20 mouse cellular contexts compared by ENCODE assay signal in genomic region chr6:52200751-52201250, GRCm38 (mm10). TPM values are rescaled to one million over a fixed set of nuclear protein-coding genes. Genes with fewer than 3 reads are reported as not detected.
DNase-seq lines count a peak whose midpoint lies in the region; ATAC-seq and TF ChIP-seq lines count a peak whose summit lies in the region.
"Had no signal": no experiment of that assay in that cellular context is flagged by ENCODE, and none has a peak within 500 bp of the region (broad histone marks: within the 10 kb centered on the region; RNA-seq: fewer than 3 reads in every experiment).

No protein-coding gene starts in this region.

- no peak for ATAC-seq in lung, embryonic 14.5 days (ENCODE audit: insufficient read depth)
- ATAC-seq in hindbrain, embryonic 14.5 days (ENCODE audit: low FRiP score) = no peak
- ATAC-seq in intestine, embryonic 16.5 days = peak; percentile 33
- no peak for ATAC-seq in neural tube, embryonic 15.5 days (ENCODE audit: low FRiP score)
- ATAC-seq: forebrain, embryonic 14.5 days; Patski had no signal

- H3K27ac ChIP-seq in lung, embryonic 14.5 days (ENCODE audit: low read depth) = peak overlapping the region; percentile 97
- peak overlapping the region; percentile 95 for H3K27ac ChIP-seq in hindbrain, embryonic 14.5 days
- H3K27ac ChIP-seq in intestine, embryonic 16.5 days (ENCODE audit: low read length) = peak overlapping the region; percentile 64
- H3K27ac ChIP-seq in neural tube, embryonic 15.5 days (replicated peaks) = peak overlapping the region; percentile 76
- H3K27ac ChIP-seq: embryonic facial prominence, embryonic 12.5 days; liver, embryonic 13.5 days had no signal

- peak overlapping the region; percentile 90 for H3K4me3 ChIP-seq in lung, embryonic 14.5 days (ENCODE audit: low read depth, low read length)
- peak overlapping the region; percentile 50 for H3K4me3 ChIP-seq in hindbrain, embryonic 14.5 days (replicated peaks; ENCODE audit: low read length)
- H3K4me3 ChIP-seq in intestine, embryonic 16.5 days (ENCODE audit: low read length) = peak overlapping the region; percentile 34
- H3K4me3 ChIP-seq in neural tube, embryonic 15.5 days (replicated peaks) = 0 out of 2 replicates have a peak overlapping the region, but pooled peaks have one; percentile 3
- H3K4me3 ChIP-seq: embryonic facial prominence, embryonic 12.5 days; liver, embryonic 13.5 days had no signal

- H3K4me1 ChIP-seq in lung, embryonic 14.5 days (ENCODE audit: insufficient read depth) = peaks cover 6% of the 10 kb centered on the region; the same call in 1 of the 2 replicates
- no peaks in the 10 kb centered on the region for H3K4me1 ChIP-seq in hindbrain, embryonic 14.5 days (replicated peaks; ENCODE audit: control insufficient read depth, insufficient read depth, low read length)
- peaks cover 23% of the 10 kb centered on the region for H3K4me1 ChIP-seq in intestine, embryonic 16.5 days (ENCODE audit: control insufficient read depth, insufficient read depth, low read length)
- H3K4me1 ChIP-seq in neural tube, embryonic 15.5 days = peaks cover 84% of the 10 kb centered on the region

- peaks cover 63% of the 10 kb centered on the region for H3K27me3 ChIP-seq in lung, embryonic 14.5 days (ENCODE audit: insufficient read depth, low read length)
- H3K27me3 ChIP-seq in hindbrain, embryonic 14.5 days (ENCODE audit: control insufficient read depth, insufficient read depth, low read length) = peaks cover 89% of the 10 kb centered on the region
- H3K27me3 ChIP-seq in intestine, embryonic 16.5 days (replicated peaks; ENCODE audit: control insufficient read depth, insufficient read depth, low read length) = peaks cover 8% of the 10 kb centered on the region
- no peaks in the 10 kb centered on the region for H3K27me3 ChIP-seq in neural tube, embryonic 15.5 days (replicated peaks)
- H3K27me3 ChIP-seq: CH12.LX, Patski had no signal

- intact Hi-C loops in gastrocnemius, postnatal 14 days (cut with DNase I; ENCODE audit: low total_unique reads) = loop anchor here (5.0 kb wide), 2 partner anchors 198 to 334 kb away; no protein-coding TSS in a partner anchor

- DNase-seq in lung, embryonic 14.5 days = peak; percentile 74
- no peak for DNase-seq in lung, postnatal 14 days
- DNase-seq in hindbrain, embryonic 14.5 days (ENCODE audit: low spot score) = no peak
- no peak for DNase-seq in spleen, adult 18-20 months
- DNase-seq in gastrocnemius, postnatal 14 days = no peak
- DNase-seq in kidney, adult 18-20 months = no peak
- DNase-seq: cerebellum, postnatal 14 days; heart, postnatal 10 days; kidney, postnatal 14 days; liver, embryonic 13.5 days; retina, postnatal 1 day had no signal

- H3K36me3 ChIP-seq in lung, embryonic 14.5 days (ENCODE audit: insufficient read depth) = peaks cover 21% of the 10 kb centered on the region
- H3K36me3 ChIP-seq in hindbrain, embryonic 14.5 days (replicated peaks; ENCODE audit: control insufficient read depth, insufficient read depth) = no peaks in the 10 kb centered on the region
- no peaks in the 10 kb centered on the region for H3K36me3 ChIP-seq in intestine, embryonic 16.5 days (ENCODE audit: control insufficient read depth, insufficient read depth, low read length)
- peaks cover 8% of the 10 kb centered on the region; the same call in 1 of the 2 replicates for H3K36me3 ChIP-seq in neural tube, embryonic 15.5 days
- H3K36me3 ChIP-seq: embryonic facial prominence, embryonic 12.5 days; liver, embryonic 13.5 days had no signal

- no peak for TF ChIP-seq CTCF in lung, embryonic 14.5 days (IDR thresholded peaks at IDR 0.05; ENCODE audit: low read depth)

- H3K9ac ChIP-seq in lung, embryonic 14.5 days = peak overlapping the region; percentile 100
- H3K9ac ChIP-seq in hindbrain, embryonic 14.5 days = peak overlapping the region; percentile 61
- H3K9ac ChIP-seq in intestine, embryonic 16.5 days (ENCODE audit: low read depth, low read length) = peak overlapping the region; percentile 65
- H3K9ac ChIP-seq in neural tube, embryonic 15.5 days (replicated peaks) = peak overlapping the region; percentile 34; the same call in 1 of the 2 replicates
- H3K9ac ChIP-seq: embryonic facial prominence, embryonic 12.5 days; liver, embryonic 13.5 days had no signal

- 15% methylated on average over 10 of the region's 10 CpGs for WGBS in lung, embryonic 14.5 days
- 10% methylated on average over 10 of the region's 10 CpGs for WGBS in hindbrain, embryonic 14.5 days
- 19% methylated on average over 10 of the region's 10 CpGs for WGBS in intestine, embryonic 16.5 days
- 11% methylated on average over 10 of the region's 10 CpGs for WGBS in neural tube, embryonic 15.5 days

- H3K4me2 ChIP-seq in lung, embryonic 14.5 days = peak overlapping the region; percentile 87
- H3K4me2 ChIP-seq in hindbrain, embryonic 14.5 days (replicated peaks) = peak overlapping the region; percentile 81
- H3K4me2 ChIP-seq in intestine, embryonic 16.5 days (ENCODE audit: low read depth, low read length) = peak overlapping the region; percentile 53
- peak overlapping the region; percentile 85 for H3K4me2 ChIP-seq in neural tube, embryonic 15.5 days
- H3K4me2 ChIP-seq: embryonic facial prominence, embryonic 12.5 days; liver, embryonic 13.5 days had no signal

- no peaks in the 10 kb centered on the region for H3K9me3 ChIP-seq in lung, embryonic 14.5 days (ENCODE audit: low read depth, low read length)
- no peaks in the 10 kb centered on the region for H3K9me3 ChIP-seq in hindbrain, embryonic 14.5 days (ENCODE audit: control insufficient read depth, low read length)
- no peaks in the 10 kb centered on the region for H3K9me3 ChIP-seq in intestine, embryonic 16.5 days (ENCODE audit: control insufficient read depth, low read length)
- H3K9me3 ChIP-seq in neural tube, embryonic 15.5 days (replicated peaks) = no peaks in the 10 kb centered on the region
- H3K9me3 ChIP-seq: embryonic facial prominence, embryonic 12.5 days; liver, embryonic 13.5 days had no signal

RNA-seq across cellular contexts. Expression of gene Hoxa5, which starts 3.6 kb away (rescaled TPM):
- polyA plus RNA-seq in lung, embryonic 14.5 days (2014; fragmentation: Nextera tagmentation; extraction: Ambion mirVana) = 58.3 and 58.5 TPM in 2 replicates
- polyA plus RNA-seq in hindbrain, embryonic 14.5 days (2014; fragmentation: Nextera tagmentation; extraction: Ambion mirVana) = 175 and 180 TPM in 2 replicates
- polyA plus RNA-seq in intestine, embryonic 16.5 days (2015; fragmentation: Nextera tagmentation; extraction: Ambion mirVana) = 15.3 and 15.5 TPM in 2 replicates
- 26.8 and 73.9 TPM in 2 replicates for polyA plus RNA-seq in neural tube, embryonic 15.5 days (2015; fragmentation: Nextera tagmentation; extraction: Ambion mirVana)
- total RNA-seq in gastrocnemius, postnatal 14 days (2021) = 1 to 10 TPM; 1.9 to 2.5 TPM
- polyA plus RNA-seq: forebrain, embryonic 14.5 days had no signal

RNA-seq across cellular contexts. Expression of gene Hoxa6, which starts 7.7 kb away (rescaled TPM):
- 4.0 and 5.1 TPM in 2 replicates for polyA plus RNA-seq in lung, embryonic 14.5 days (2014; fragmentation: Nextera tagmentation; extraction: Ambion mirVana)
- 25.4 and 29.8 TPM in 2 replicates for polyA plus RNA-seq in hindbrain, embryonic 14.5 days (2014; fragmentation: Nextera tagmentation; extraction: Ambion mirVana)
- polyA plus RNA-seq in intestine, embryonic 16.5 days (2015; fragmentation: Nextera tagmentation; extraction: Ambion mirVana) = 1.2 and 1.4 TPM in 2 replicates
- 10.3 and 15.0 TPM in 2 replicates for polyA plus RNA-seq in neural tube, embryonic 15.5 days (2015; fragmentation: Nextera tagmentation; extraction: Ambion mirVana)
- total RNA-seq in gastrocnemius, postnatal 14 days (2021) = 1 to 10 TPM in 1 of 2 experiments, under 1 TPM in 1; 0.74 to 1.3 TPM
- total RNA-seq: heart, postnatal 10 days; megakaryocyte-erythroid progenitor cell, adult 5-6 weeks had no signal
- polyA plus RNA-seq: embryonic facial prominence, embryonic 12.5 days; forebrain, embryonic 14.5 days; liver, embryonic 13.5 days; thymus, postnatal 0 days had no signal

RNA-seq across cellular contexts. Expression of gene Hoxa4, which starts 9.2 kb away (rescaled TPM):
- polyA plus RNA-seq in lung, embryonic 14.5 days (2014; fragmentation: Nextera tagmentation; extraction: Ambion mirVana) = 7.0 and 7.7 TPM in 2 replicates
- polyA plus RNA-seq in hindbrain, embryonic 14.5 days (2014; fragmentation: Nextera tagmentation; extraction: Ambion mirVana) = 19.7 and 22.5 TPM in 2 replicates
- 1.7 and 2.4 TPM in 2 replicates for polyA plus RNA-seq in intestine, embryonic 16.5 days (2015; fragmentation: Nextera tagmentation; extraction: Ambion mirVana)
- 2.3 and 5.7 TPM in 2 replicates for polyA plus RNA-seq in neural tube, embryonic 15.5 days (2015; fragmentation: Nextera tagmentation; extraction: Ambion mirVana)
- total RNA-seq in gastrocnemius, postnatal 14 days (2021) = 1 to 10 TPM; 4.1 to 4.9 TPM
- total RNA-seq: CH12.LX had no signal
- polyA plus RNA-seq: embryonic facial prominence, embryonic 12.5 days; forebrain, embryonic 14.5 days had no signal

RNA-seq across cellular contexts. Expression of gene Hoxa3, which starts 12.3 kb away (rescaled TPM):
- polyA plus RNA-seq in lung, embryonic 14.5 days (2014; fragmentation: Nextera tagmentation; extraction: Ambion mirVana) = 10.3 and 11.3 TPM in 2 replicates
- 21.7 and 24.9 TPM in 2 replicates for polyA plus RNA-seq in hindbrain, embryonic 14.5 days (2014; fragmentation: Nextera tagmentation; extraction: Ambion mirVana)
- 5.2 and 5.9 TPM in 2 replicates for polyA plus RNA-seq in intestine, embryonic 16.5 days (2015; fragmentation: Nextera tagmentation; extraction: Ambion mirVana)
- 10.7 and 14.6 TPM in 2 replicates for polyA plus RNA-seq in neural tube, embryonic 15.5 days (2015; fragmentation: Nextera tagmentation; extraction: Ambion mirVana)
- 1 to 10 TPM; 2.4 to 3.1 TPM for total RNA-seq in gastrocnemius, postnatal 14 days (2021)
- polyA plus RNA-seq: forebrain, embryonic 14.5 days had no signal

RNA-seq across cellular contexts. Expression of gene Gm28308, which starts 12.3 kb away (rescaled TPM):
- not detected in 2 replicates for polyA plus RNA-seq in lung, embryonic 14.5 days (2014; fragmentation: Nextera tagmentation; extraction: Ambion mirVana)
- polyA plus RNA-seq in hindbrain, embryonic 14.5 days (2014; fragmentation: Nextera tagmentation; extraction: Ambion mirVana) = not detected in 2 replicates
- polyA plus RNA-seq in intestine, embryonic 16.5 days (2015; fragmentation: Nextera tagmentation; extraction: Ambion mirVana) = not detected in 2 replicates
- polyA plus RNA-seq in neural tube, embryonic 15.5 days (2015; fragmentation: Nextera tagmentation; extraction: Ambion mirVana) = not detected in 2 replicates
- under 1 TPM in 1 of 2 experiments, not detected in 1; 0.51 TPM for total RNA-seq in gastrocnemius, postnatal 14 days (2021)
- total RNA-seq: adrenal gland, adult 18-20 months; CH12.LX; heart, postnatal 10 days; megakaryocyte-erythroid progenitor cell, adult 5-6 weeks had no signal
- polyA plus RNA-seq: embryonic facial prominence, embryonic 12.5 days; forebrain, embryonic 14.5 days; liver, embryonic 13.5 days; thymus, postnatal 0 days had no signal

Comparison
In these comparisons a context has a peak if more than half of its experiments do, and no peak if none do; other contexts are left out.
1. H3K4me3 ChIP-seq: peak in every context shown above with its lines; median percentile 90 in lung, embryonic 14.5 days; 50 in hindbrain, embryonic 14.5 days; 34 in intestine, embryonic 16.5 days; 3 in neural tube, embryonic 15.5 days.
2. H3K9ac ChIP-seq: peak in every context shown above with its lines; median percentile 100 in lung, embryonic 14.5 days; 65 in intestine, embryonic 16.5 days; 61 in hindbrain, embryonic 14.5 days; 34 in neural tube, embryonic 15.5 days.